Mouse (Mus musculus) heart, adult 18-20 months (tissue): Measurements from ENCODE around the gene Bcl2l15. TPM values are rescaled to one million over a fixed set of nuclear protein-coding genes. Genes with fewer than 3 reads are reported as not detected.

Experiments used
- DNase-seq, 2 experiments: peaks; one replicate each; pipeline ENCODE4 v3.0.0; 2021 to 2022; ENCODE audit warnings: mixed read lengths in 1 of 2
- total RNA-seq, 2 experiments: library from RNA; stranded (reverse); gene quantifications; 2 replicates each; pipeline ENCODE4 v1.2.3; 2021

The Bcl2l15 gene
- total RNA-seq, 2 experiments from 2014 or later: not detected

- DNase-seq: no peak
Observed at GRCm38 (mm10) chr3:103868008-103868407, 35.6 kb downstream of the Bcl2l15 start.

- peak in 1 of 2 experiments; percentile 25 for DNase-seq
Observed at GRCm38 (mm10) chr3:103872663-103873098, 40.3 kb downstream of the Bcl2l15 start.

- DNase-seq: no peak
Observed at GRCm38 (mm10) chr3:103874329-103874728, 41.9 kb downstream of the Bcl2l15 start.

- DNase-seq: no peak
Observed at GRCm38 (mm10) chr3:103885946-103886345, 53.5 kb downstream of the Bcl2l15 start.

GRCm38 (mm10) chr3:103887581-103887980 is 55.2 kb downstream of the Bcl2l15 start:
- peak; percentile 31 to 67 for DNase-seq

- DNase-seq: no peak
Observed at GRCm38 (mm10) chr3:103893374-103893773, 61.0 kb downstream of the Bcl2l15 start.

Other genes starting within 250 kb of the Bcl2l15 start
- 1 to 10 TPM in 1 of 2 experiments, not detected in 1; 2.2 TPM for gene Atg4a-ps, start 186.5 kb upstream of the Bcl2l15 start, total RNA-seq
- gene Olfml3, start 94.6 kb upstream of the Bcl2l15 start, total RNA-seq: 1 to 10 TPM; 4.3 to 5.3 TPM
- not detected for gene Gm10964, start 93.2 kb upstream of the Bcl2l15 start, total RNA-seq
- 100 to 1,000 TPM in 1 of 2 experiments, 10 to 100 TPM in 1; 87.7 to 124 TPM for gene Hipk1, start 41.0 kb upstream of the Bcl2l15 start, total RNA-seq
- gene Dclre1b, start 23.2 kb upstream of the Bcl2l15 start, total RNA-seq: 10 to 100 TPM in 1 of 2 experiments, 1 to 10 TPM in 1; 7.7 to 10.8 TPM
- 10 to 100 TPM; 15.2 to 16.1 TPM for gene Ap4b1, start 23.1 kb upstream of the Bcl2l15 start, total RNA-seq
- under 1 TPM in 1 of 2 experiments, not detected in 1; 0.28 TPM for gene Gm43064, start 23.0 kb upstream of the Bcl2l15 start, total RNA-seq
- 1 to 10 TPM; 1.0 to 3.6 TPM for gene Ptpn22, start 27.2 kb downstream of the Bcl2l15 start, total RNA-seq
- 1 to 10 TPM; 6.0 to 7.8 TPM for gene Rsbn1, start 81.5 kb downstream of the Bcl2l15 start, total RNA-seq
- 1 to 10 TPM; 5.7 to 6.7 TPM for gene Phtf1, start 135.5 kb downstream of the Bcl2l15 start, total RNA-seq